Mouse (Mus musculus) intestine, embryonic 14.5 days (tissue): ENCODE data around the gene Zfp652. TPM values are rescaled to one million over a fixed set of nuclear protein-coding genes. Genes with fewer than 3 reads are reported as not detected.
A peak's percentile ranks its signal among the peaks of the same experiment; 100 is the strongest.

Experiments
- ATAC-seq: fragments of 200-750 bp; cut with Nextera tagmentation; replicated peaks from 2 replicates; pipeline ENCODE4 v1.8.0; 2017; ENCODE audit warnings: low read depth, moderate number of reproducible peaks, moderate TSS enrichment, moderate library complexity; ENCODE audit not compliant: low FRiP score, low TSS enrichment
- DNase-seq: peaks from one replicate; pipeline ENCODE4 v3.0.0-alpha.2; 2018; ENCODE audit warnings: low spot score
- H3K27ac ChIP-seq: fragments of 300-500 bp; sonication (generic); 2 replicates; pipeline ENCODE4 v1.5.1; 2014; ENCODE audit warnings: low read depth, mild to moderate bottlenecking, control low read depth
- H3K27me3 ChIP-seq: fragments of 300-500 bp; sonication (generic); replicated peaks from 2 replicates; pipeline ENCODE4 v1.6.1; 2014; ENCODE audit warnings: low read length, control low read depth; ENCODE audit not compliant: control insufficient read depth, insufficient read depth
- H3K36me3 ChIP-seq: fragments of 300-500 bp; sonication (generic); 2 replicates; pipeline ENCODE4 v1.6.1; 2014; ENCODE audit warnings: low read length, control low read depth; ENCODE audit not compliant: control insufficient read depth, insufficient read depth
- H3K4me1 ChIP-seq: fragments of 300-500 bp; sonication (generic); replicated peaks from 2 replicates; pipeline ENCODE4 v1.6.1; 2014; ENCODE audit warnings: low read length, control low read depth, mixed read lengths; ENCODE audit not compliant: control insufficient read depth, insufficient read depth
- H3K4me2 ChIP-seq: fragments of 300-500 bp; sonication (generic); 2 replicates; pipeline ENCODE4 v1.6.1; 2014; ENCODE audit warnings: low read length
- H3K4me3 ChIP-seq: fragments of 300-500 bp; sonication (generic); 2 replicates; pipeline ENCODE4 v1.5.1; 2014; ENCODE audit warnings: low read depth, low read length, control low read depth, mixed read lengths
- H3K9ac ChIP-seq: fragments of 300-500 bp; sonication (generic); 2 replicates; pipeline ENCODE4 v1.6.1; 2014; ENCODE audit warnings: mild to moderate bottlenecking, low read length
- H3K9me3 ChIP-seq: fragments of 300-500 bp; sonication (generic); 2 replicates; pipeline ENCODE4 v1.6.1; 2016; ENCODE audit warnings: low read length, control low read depth; ENCODE audit not compliant: control insufficient read depth
- WGBS: fragments of 180-500 bp; shearing (Covaris S2); extraction: QIAGEN DNeasy Blood & Tissue Kit; methylation state at CpG from one replicate; pipeline ENCODE4 v1.1.7; 2014; 5-methylcytosine and 5-hydroxymethylcytosine counted together
- polyA plus RNA-seq: library from polyadenylated mRNA; unstranded; fragments of >200 nt; fragmentation: Nextera tagmentation; extraction: Ambion mirVana; gene quantifications from 2 replicates; pipeline ENCODE4 v1.2.1, GENCODE M21; 2014

The Zfp652 gene
- polyA plus RNA-seq, 1 experiment from 2014 or later, result 9.9 TPM

- Histone ChIP-seq H3K4me2 (no peak overlapping the region), H3K27ac (no peak overlapping the region), H3K36me3 (peaks cover 7% of the 10 kb centered on the region; the same call in 1 of the 2 replicates), H3K4me3 (no peak overlapping the region), H3K27me3 (no peaks in the 10 kb centered on the region), H3K9ac (no peak overlapping the region), H3K4me1 (no peaks in the 10 kb centered on the region), H3K9me3 (no peaks in the 10 kb centered on the region)
- WGBS, result 76% methylated on average over 4 of the region's 4 CpGs
- DNase-seq, result no peak
- ATAC-seq, result no peak
Observed at GRCm38 (mm10) chr11:95778831-95779251, 66.4 kb downstream of the Zfp652 start.

GRCm38 (mm10) chr11:95779366-95779765 is 66.9 kb downstream of the Zfp652 start:
- H3K4me1 ChIP-seq, result no peaks in the 10 kb centered on the region
- H3K9me3 ChIP-seq, result no peaks in the 10 kb centered on the region
- H3K9ac ChIP-seq, result no peak overlapping the region
- H3K27me3 ChIP-seq, result no peaks in the 10 kb centered on the region
- WGBS, result 86% methylated on average over 4 of the region's 4 CpGs
- ATAC-seq (no peak), DNase-seq (no peak)
- H3K4me2 ChIP-seq, result no peak overlapping the region
- H3K4me3 ChIP-seq, result no peak overlapping the region
- no peak overlapping the region for H3K27ac ChIP-seq
- peaks cover 7% of the 10 kb centered on the region; the same call in 1 of the 2 replicates for H3K36me3 ChIP-seq

- Histone ChIP-seq H3K4me1 (no peaks in the 10 kb centered on the region), H3K9me3 (no peaks in the 10 kb centered on the region), H3K36me3 (peaks cover 5% of the 10 kb centered on the region; the same call in 1 of the 2 replicates), H3K4me2 (no peak overlapping the region), H3K27me3 (no peaks in the 10 kb centered on the region), H3K27ac (no peak overlapping the region), H3K4me3 (no peak overlapping the region), H3K9ac (no peak overlapping the region)
- no peak for DNase-seq
- WGBS, result 89% methylated on average over 8 of the region's 8 CpGs
- ATAC-seq, result no peak
Observed at GRCm38 (mm10) chr11:95780480-95780879, 68.0 kb downstream of the Zfp652 start.

- Histone ChIP-seq H3K9me3 (no peaks in the 10 kb centered on the region; the same call in 1 of the 2 replicates), H3K9ac (no peak overlapping the region), H3K27me3 (no peaks in the 10 kb centered on the region), H3K4me1 (no peaks in the 10 kb centered on the region), H3K27ac (no peak overlapping the region), H3K4me3 (no peak overlapping the region), H3K36me3 (no peaks in the 10 kb centered on the region), H3K4me2 (no peak overlapping the region)
- WGBS, result 80% methylated on average over 11 of the region's 11 CpGs
- ATAC-seq (no peak), DNase-seq (no peak)
Observed at GRCm38 (mm10) chr11:95781557-95781956, 69.1 kb downstream of the Zfp652 start.

GRCm38 (mm10) chr11:95783457-95783856 is 71.0 kb downstream of the Zfp652 start:
- Histone ChIP-seq H3K9ac (no peak overlapping the region), H3K27ac (no peak overlapping the region), H3K4me2 (no peak overlapping the region), H3K27me3 (no peaks in the 10 kb centered on the region), H3K4me1 (no peaks in the 10 kb centered on the region), H3K36me3 (no peaks in the 10 kb centered on the region), H3K9me3 (no peaks in the 10 kb centered on the region; the same call in 1 of the 2 replicates), H3K4me3 (no peak overlapping the region)
- ATAC-seq (no peak), DNase-seq (no peak)
- 91% methylated on average over 4 of the region's 4 CpGs for WGBS

- no peak overlapping the region for H3K4me3 ChIP-seq
- no peaks in the 10 kb centered on the region; the same call in 1 of the 2 replicates for H3K9me3 ChIP-seq
- ATAC-seq (no peak), DNase-seq (no peak)
- no peaks in the 10 kb centered on the region for H3K4me1 ChIP-seq
- H3K36me3 ChIP-seq, result no peaks in the 10 kb centered on the region
- H3K9ac ChIP-seq, result no peak overlapping the region
- H3K27me3 ChIP-seq, result no peaks in the 10 kb centered on the region
- no peak overlapping the region for H3K27ac ChIP-seq
- no peak overlapping the region for H3K4me2 ChIP-seq
- WGBS, result 91% methylated on average over 9 of the region's 9 CpGs
Observed at GRCm38 (mm10) chr11:95783958-95784357, 71.5 kb downstream of the Zfp652 start.

GRCm38 (mm10) chr11:95785675-95786074 is 73.2 kb downstream of the Zfp652 start:
- Histone ChIP-seq H3K36me3 (no peaks in the 10 kb centered on the region), H3K9ac (no peak overlapping the region), H3K4me2 (no peak overlapping the region), H3K9me3 (no peaks in the 10 kb centered on the region; the same call in 1 of the 2 replicates), H3K27me3 (no peaks in the 10 kb centered on the region), H3K4me1 (no peaks in the 10 kb centered on the region), H3K4me3 (no peak overlapping the region), H3K27ac (no peak overlapping the region)
- ATAC-seq (no peak), DNase-seq (peak; percentile 60)
- 87% methylated on average over 4 of the region's 4 CpGs for WGBS

GRCm38 (mm10) chr11:95786511-95786910 is 74.0 kb downstream of the Zfp652 start:
- no peak for DNase-seq

GRCm38 (mm10) chr11:95789451-95789891 is 77.0 kb downstream of the Zfp652 start:
- WGBS, result 71% methylated on average over 8 of the region's 8 CpGs
- Histone ChIP-seq H3K4me1 (no peaks in the 10 kb centered on the region), H3K9me3 (no peaks in the 10 kb centered on the region; the same call in 1 of the 2 replicates), H3K27ac (no peak overlapping the region), H3K4me2 (no peak overlapping the region), H3K9ac (no peak overlapping the region), H3K27me3 (no peaks in the 10 kb centered on the region), H3K4me3 (no peak overlapping the region), H3K36me3 (no peaks in the 10 kb centered on the region)
- DNase-seq, result no peak
- ATAC-seq, result no peak

More at GRCm38 (mm10) chr11:95786511-95786910, 74.0 kb downstream of the Zfp652 start:
- H3K4me1 ChIP-seq, result no peaks in the 10 kb centered on the region
- no peaks in the 10 kb centered on the region for H3K27me3 ChIP-seq
- no peaks in the 10 kb centered on the region; the same call in 1 of the 2 replicates for H3K9me3 ChIP-seq
- no peak overlapping the region for H3K27ac ChIP-seq
- H3K36me3 ChIP-seq, result no peaks in the 10 kb centered on the region
- H3K9ac ChIP-seq, result no peak overlapping the region
- H3K4me2 ChIP-seq, result no peak overlapping the region
- 85% methylated on average over 6 of the region's 6 CpGs for WGBS
- no peak overlapping the region for H3K4me3 ChIP-seq
- ATAC-seq, result no peak
